Mouse (Mus musculus) adipocyte (in vitro differentiated cells): ENCODE data around the gene Gm49388.
"Not testable (repeated sequence)": the region's sequence is repeated elsewhere in the genome, so short reads cannot be mapped to it uniquely, and the experiment has no call there.

ENCODE experiments used
- DNase-seq: peaks from one replicate; pipeline ENCODE4 v3.0.0-alpha.2; 2016; ENCODE audit warnings: low spot score

Gm49388 gene

GRCm38 (mm10) chr7:127768346-127768996 lies 16.9 kb upstream of the Gm49388 start:
- no peak for DNase-seq

DNA sequence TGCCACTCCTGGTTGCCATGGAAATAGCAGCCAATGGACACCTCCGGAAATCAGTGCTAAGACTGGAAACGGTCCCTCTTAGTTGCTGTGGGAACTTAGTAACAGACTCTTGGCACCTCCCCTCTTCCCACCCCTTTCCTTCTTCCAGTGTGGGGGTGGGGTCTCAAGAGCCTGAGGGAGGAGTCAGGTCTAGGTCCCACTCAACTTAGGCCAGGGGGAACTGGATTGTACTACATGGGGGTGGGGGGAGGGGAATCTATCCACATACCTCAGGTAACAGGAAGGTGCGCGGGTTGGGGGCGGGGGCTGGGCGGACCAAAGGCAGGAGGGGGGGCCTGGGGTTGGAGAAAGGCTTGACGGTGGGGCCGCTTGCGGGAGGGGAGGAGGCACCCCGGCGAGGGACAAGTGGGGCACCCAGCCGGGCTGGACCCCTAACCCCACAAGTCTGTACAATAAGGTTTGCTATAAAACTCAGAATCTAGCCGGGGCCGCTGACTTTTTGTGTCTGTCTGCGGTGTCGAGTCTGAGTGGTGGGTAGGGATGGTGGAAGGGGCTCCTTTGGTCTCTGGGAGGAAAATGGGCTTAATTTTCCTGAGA lies 16.3 kb upstream of the Gm49388 start:
- DNase-seq, result peak; percentile 96

DNA sequence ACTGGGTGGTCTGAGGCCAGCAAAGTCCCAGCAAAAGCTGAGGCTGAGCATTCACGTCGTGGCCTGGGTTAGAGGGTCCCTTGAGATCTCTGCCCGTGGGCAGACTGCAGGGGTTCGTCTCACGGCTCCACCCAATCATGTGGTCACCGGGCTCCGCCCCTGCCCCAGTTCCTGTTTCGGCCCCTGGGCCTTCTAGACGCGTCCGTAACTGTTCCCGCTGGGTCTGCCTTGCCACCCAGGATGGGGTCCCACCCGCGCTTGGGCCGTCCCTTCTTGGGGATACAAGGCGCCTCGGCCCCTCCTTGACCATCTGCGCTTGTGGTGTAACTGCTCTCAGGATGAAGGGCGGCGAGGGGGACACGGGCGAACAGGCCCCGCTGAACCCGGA lies 15.8 kb upstream of the Gm49388 start, which contains the start of gene Orai3:
Gene Orai3 (plus strand): TSS at position 165 of the 388 bp plus-strand sequence.
- DNase-seq, result peak; percentile 78

- no peak for DNase-seq
These were observed 15.1 kb upstream of the Gm49388 start for GRCm38 (mm10) chr7:127770039-127770905.

DNA sequence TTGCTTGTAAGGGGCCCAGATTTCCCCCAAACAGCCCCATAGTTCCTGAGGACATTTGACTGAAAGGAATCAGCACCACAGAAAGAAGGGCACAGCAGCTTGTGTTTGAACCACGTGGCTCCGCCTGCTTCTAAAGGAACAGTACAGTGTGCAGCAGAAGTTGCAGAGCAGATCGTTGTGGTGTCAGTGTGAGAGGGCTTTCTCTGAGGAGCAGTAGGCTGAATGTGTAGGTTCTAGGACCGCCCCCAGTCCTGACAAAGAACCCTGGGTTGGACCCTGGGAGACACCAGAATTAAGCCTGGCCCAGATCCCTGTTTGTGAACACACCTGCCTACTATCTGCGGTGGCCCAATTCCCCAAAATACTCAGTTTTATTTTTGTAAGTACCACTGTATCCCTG lies 14.1 kb upstream of the Gm49388 start:
- DNase-seq, result no peak

- DNase-seq, result peak; percentile 30
These were observed 13.3 kb upstream of the Gm49388 start for GRCm38 (mm10) chr7:127772080-127772479.

GRCm38 (mm10) chr7:127772557-127772956 lies 12.9 kb upstream of the Gm49388 start:
- DNase-seq, result no peak

DNA sequence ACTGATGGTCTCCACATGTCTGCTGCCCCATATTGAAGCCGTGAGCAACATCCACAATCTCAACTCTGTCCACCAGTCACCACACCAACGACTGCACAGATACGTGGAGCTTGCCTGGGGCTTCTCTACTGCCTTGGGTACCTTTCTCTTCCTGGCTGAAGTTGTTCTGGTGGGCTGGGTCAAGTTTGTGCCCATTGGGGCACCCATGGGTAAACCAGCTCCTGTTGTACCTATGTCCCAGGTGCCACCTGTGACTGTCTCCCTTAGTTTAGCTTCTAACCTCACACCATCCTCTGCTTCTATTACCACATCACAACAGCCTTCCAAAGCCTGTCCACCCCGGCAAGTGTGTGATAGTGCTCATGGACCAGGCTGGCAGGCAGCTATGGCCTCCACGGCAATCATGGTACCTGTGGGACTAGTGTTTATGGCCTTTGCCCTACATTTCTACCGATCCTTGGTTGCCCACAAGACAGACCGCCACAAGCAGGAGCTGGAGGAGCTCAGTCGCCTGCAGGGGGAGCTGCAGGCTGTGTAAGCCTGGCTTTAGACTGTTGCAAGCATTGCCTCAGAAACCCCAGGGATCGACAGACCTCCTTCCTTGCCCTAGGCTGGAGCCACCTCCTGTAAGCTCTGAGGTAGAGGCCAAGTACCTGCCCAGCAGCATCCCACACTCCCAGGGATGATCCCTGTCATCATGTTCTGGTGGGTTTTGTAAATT lies 11.6 kb upstream of the Gm49388 start:
- peak; percentile 70 for DNase-seq

DNA sequence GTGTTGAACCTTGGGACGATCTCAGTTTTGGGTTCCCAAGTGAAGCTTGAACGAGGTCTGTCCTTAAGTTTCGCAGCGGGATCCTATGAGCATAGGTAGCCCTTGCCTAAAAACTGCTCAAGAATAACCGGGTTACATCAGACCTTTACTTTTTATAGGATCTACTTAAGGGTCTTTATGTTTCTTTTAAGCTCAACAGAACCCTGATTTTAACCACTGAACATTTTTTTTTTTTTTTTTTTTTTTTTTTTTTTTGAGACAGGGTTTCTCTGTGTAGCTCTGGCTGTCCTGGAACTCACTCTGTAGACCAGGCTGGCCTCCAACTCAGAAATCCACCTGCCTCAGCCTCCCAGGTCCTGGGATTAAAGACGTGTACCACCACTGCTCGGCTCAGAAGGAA lies 9.6 kb upstream of the Gm49388 start:
- DNase-seq, result not testable (repeated sequence)

- DNase-seq, result peak; percentile 80
These were observed 9.0 kb upstream of the Gm49388 start, which contains the start of gene Setd1a for GRCm38 (mm10) chr7:127776426-127776825. Setd1a (plus strand) TSS chr7:127776670.

- peak; percentile 92 for DNase-seq
These were observed 8.4 kb upstream of the Gm49388 start for GRCm38 (mm10) chr7:127776878-127777473.

DNA sequence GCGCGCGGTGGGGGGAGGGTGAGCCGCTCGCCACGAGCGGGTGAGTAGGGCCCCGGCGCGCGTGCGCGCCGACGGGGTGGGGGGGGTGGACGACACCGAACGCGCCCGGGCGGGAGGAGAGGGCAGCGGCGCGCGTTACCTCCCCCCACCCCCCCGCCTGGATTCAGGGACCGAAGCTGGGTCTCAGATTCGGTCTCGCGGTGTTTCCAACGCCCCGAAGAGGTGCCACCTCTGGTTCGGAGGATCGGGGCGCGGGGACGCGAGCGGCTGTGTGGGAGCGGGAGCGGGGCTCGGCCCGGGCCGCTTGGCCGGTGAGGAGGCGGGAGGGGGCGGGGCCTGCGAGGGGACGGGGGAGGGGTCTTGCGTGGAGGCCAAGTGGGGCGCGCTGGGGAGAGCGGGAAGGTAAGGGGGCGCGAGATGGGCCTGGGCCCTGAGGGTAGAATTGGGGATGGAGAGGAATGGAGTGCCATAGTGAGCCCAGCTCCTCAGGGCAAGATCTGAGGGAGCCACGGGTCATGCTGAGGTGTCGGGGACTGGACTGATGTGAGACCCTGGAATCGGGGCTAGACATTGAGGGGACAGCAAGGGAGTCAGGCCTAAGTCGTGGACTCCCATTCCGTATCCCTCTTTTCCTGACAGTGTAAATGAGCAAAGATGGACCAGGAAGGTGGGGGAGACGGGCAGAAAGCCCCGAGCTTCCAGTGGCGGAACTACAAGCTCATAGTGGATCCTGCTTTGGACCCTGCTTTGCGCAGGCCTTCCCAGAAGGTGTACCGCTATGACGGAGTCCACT lies 7.7 kb upstream of the Gm49388 start:
- peak; percentile 48 for DNase-seq

GRCm38 (mm10) chr7:127778350-127778749 lies 7.1 kb upstream of the Gm49388 start:
- DNase-seq, result no peak

GRCm38 (mm10) chr7:127797076-127797845 lies 11.9 kb downstream of the Gm49388 start:
- DNase-seq, result no peak

GRCm38 (mm10) chr7:127798591-127798990 lies 13.2 kb downstream of the Gm49388 start:
- DNase-seq, result no peak

DNA sequence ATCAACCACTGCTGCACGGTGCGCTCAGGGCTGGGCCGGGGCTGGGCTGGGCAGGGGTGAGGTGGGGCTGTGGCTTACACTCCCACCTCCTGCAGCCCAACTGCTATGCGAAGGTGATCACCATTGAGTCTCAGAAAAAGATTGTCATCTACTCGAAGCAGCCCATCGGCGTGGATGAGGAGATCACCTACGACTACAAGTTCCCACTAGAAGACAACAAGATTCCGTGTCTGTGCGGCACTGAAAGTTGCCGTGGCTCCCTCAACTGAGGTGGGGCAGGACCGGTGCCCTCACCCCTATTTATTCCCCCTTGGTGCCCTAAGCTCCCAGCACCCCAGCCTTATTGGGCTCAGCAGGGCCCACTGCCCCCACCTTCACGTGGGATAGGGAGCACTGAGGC lies 13.8 kb downstream of the Gm49388 start:
- no peak for DNase-seq

DNA sequence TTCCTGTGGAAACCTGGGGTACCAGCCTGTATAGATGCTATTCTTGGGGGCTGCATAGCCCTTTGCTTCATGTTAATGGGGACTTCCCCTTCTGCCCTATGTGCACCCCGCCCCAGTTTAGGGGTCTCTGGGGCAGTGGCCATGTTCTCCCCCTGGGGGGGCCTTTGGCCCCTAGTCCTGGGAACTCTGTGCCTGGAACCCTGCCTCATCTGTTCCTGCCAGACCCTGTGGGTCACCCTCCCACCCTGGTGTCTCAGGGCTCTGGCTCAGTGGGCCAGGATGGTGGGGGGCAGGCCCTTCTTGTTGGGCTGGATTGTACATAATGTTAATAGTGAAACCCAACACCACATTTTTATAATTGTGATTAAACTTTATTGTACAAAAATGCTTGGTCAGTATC lies 14.3 kb downstream of the Gm49388 start:
- no peak for DNase-seq

DNA sequence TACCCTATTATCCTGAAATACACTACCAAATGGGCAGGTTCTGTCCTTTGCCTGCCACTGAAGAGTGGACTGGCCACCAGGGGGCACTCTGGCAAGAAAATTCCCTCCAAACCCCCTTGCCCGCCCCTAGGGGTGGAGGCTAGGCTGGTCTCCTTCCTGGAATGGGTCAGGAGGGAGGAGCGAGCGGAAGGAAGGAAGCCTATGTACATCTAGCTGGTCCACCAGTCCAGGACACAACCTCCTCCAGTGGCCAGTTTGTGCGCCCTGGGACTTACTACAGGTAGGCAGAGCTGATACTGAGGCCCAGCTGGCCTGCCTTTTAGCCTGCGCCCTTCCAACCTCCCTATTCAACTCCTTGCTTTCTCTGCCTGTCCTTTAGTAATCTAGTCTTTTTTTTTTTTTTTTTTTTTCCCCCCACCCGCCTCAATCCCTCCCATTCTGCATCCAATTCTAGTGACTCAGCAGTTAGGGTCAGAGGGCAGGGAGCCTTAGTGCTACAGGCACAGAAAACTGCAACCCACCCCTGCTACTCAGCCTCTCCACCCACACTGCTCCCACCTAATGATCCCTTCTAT lies 15.1 kb downstream of the Gm49388 start, which contains the start of gene Hsd3b7:
Gene Hsd3b7 (plus strand): TSS at position 170 of the 575 bp plus-strand sequence.
- peak; percentile 93 for DNase-seq

- DNase-seq, result no peak
These were observed 15.7 kb downstream of the Gm49388 start for GRCm38 (mm10) chr7:127801010-127801621.
